Mouse (Mus musculus): ENCODE data around the gene Psg16. TPM values are rescaled to one million over a fixed set of nuclear protein-coding genes. Genes with fewer than 3 reads are reported as not detected.

The Psg16 gene
- total RNA-seq, 2 experiments from 2014 or later = 0.30 to 0.42 TPM

DNA sequence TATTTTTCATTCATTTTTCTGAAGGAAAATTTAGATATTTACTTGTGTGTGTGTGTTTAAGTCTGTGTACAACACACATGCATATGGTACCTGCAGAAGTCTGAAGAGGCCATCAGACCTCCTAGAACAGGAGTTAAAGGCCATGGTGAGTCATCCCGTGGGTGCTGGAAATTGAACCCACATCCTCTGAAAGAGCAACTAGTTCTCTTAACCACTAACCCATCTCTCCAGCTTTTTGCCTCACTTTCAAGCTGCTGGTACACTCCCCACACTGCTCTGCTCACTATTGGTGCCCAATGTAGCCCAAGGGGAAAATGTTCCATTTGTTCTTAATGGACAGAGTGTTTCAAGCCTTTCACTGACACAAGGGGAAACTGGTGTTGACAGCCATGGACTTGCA lies 61.5 kb downstream of the Psg16 start:
- DNase-seq = no peak

DNA sequence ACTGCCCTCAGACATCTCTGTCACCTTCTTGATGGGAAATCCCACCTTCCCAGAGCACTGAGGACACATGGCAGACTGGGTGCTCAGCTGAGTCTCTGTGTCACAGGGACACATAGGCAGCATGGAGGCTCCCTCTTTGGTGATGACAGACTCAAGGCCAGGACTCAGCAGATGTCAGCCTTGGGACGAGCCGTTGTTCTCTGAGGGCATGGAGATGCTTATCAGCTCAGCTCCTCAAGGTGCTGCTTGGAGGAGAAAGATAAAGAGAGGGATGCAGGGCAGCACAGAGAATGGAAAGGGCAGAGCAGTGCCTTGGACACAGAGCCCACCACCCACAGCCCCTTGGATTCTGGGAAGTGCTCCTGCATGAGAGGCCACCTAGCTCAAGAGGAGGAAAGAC lies 76.1 kb downstream of the Psg16 start, which contains the start of gene Ceacam3:
Gene Ceacam3 (plus strand): TSS at position 352 of the 400 bp plus-strand sequence.
- no peak for DNase-seq

GRCm38 (mm10) chr7:17155634-17156033 lies 81.8 kb downstream of the Psg16 start:
- peak; percentile 72 for DNase-seq

GRCm38 (mm10) chr7:17156885-17157677 lies 83.2 kb downstream of the Psg16 start:
- DNase-seq = no peak

DNA sequence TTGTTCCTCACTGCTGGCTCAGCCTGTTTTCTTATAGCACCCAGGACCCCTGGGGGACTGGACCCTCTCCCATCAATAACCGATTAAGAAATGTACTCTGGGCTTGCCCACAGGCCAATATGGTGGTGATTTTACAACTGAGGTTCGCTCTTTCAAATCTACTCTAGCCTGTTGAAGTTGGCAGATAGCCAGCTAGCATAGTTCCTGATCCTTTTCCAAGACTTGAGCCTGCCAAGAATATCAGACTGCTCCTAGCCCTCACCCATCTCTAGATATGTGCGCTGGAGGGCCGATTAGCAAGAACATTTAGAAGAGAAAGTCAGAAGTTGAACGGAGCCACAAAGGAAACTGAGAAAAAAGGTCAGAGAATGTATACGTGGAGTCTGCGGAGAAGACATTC lies 85.2 kb downstream of the Psg16 start:
- no peak for DNase-seq

- DNase-seq = no peak
Measured at GRCm38 (mm10) chr7:17171827-17172226, 98.0 kb downstream of the Psg16 start.

Other genes starting within 250 kb of the Psg16 start
- 10 to 100 TPM; 22.2 to 27.2 TPM for gene Prkd2, start 231.1 kb upstream of the Psg16 start, total RNA-seq (2021)
- gene Dact3, start 198.7 kb upstream of the Psg16 start, total RNA-seq (2021) = 1 to 10 TPM; 5.7 to 7.0 TPM
- 1 to 10 TPM in 1 of 2 experiments, under 1 TPM in 1; 0.84 to 2.0 TPM for gene Gng8, start 182.3 kb upstream of the Psg16 start, total RNA-seq (2021)
- 1 to 10 TPM; 1.2 to 2.0 TPM for gene Ptgir, start 167.6 kb upstream of the Psg16 start, total RNA-seq (2021)
- gene Calm3, start 149.9 kb upstream of the Psg16 start, total RNA-seq (2021) = 100 to 1,000 TPM; 224 to 252 TPM
- 10 to 100 TPM; 18.3 to 23.9 TPM for gene Pnmal2, start 129.4 kb upstream of the Psg16 start, total RNA-seq (2021)
- gene Pnmal1, start 114.4 kb upstream of the Psg16 start, total RNA-seq (2021) = 1 to 10 TPM; 4.5 to 5.1 TPM
- gene Gm42372, start 91.0 kb upstream of the Psg16 start, total RNA-seq (2021) = 1 to 10 TPM; 1.3 to 1.8 TPM
- 10 to 100 TPM; 16.2 to 21.2 TPM for gene Ccdc8, start 81.3 kb upstream of the Psg16 start, total RNA-seq (2021)
- gene Ppp5c, start 46.1 kb upstream of the Psg16 start, total RNA-seq (2021) = 10 to 100 TPM; 81.5 to 90.1 TPM
- gene Hif3a, start 11.6 kb upstream of the Psg16 start, total RNA-seq (2021) = 1 to 10 TPM; 4.9 to 6.7 TPM
- gene Ceacam3, start 76.2 kb downstream of the Psg16 start, total RNA-seq (2021) = not detected
- not detected for gene Psg29, start 129.4 kb downstream of the Psg16 start, total RNA-seq (2021)

All from adrenal gland, postnatal 10 days (tissue).